Mouse (Mus musculus) monocyte, adult 2 months (primary cell): ENCODE measurements at regions not wholly inside any gene's neighbourhood (a gene's known extent, or its start where the extent isn't known, plus 50 kb on each side); places are given as distances from the start of the nearest gene placed in this dataset.
A peak's percentile ranks its signal among the peaks of the same experiment; 100 is the strongest.

Source experiments
- DNase-seq, 2 experiments: peaks; one replicate each; pipeline ENCODE4 v3.0.0; 2022; ENCODE audit warnings: low spot score in 2 of 2, low read depth in 1 of 2

DNA sequence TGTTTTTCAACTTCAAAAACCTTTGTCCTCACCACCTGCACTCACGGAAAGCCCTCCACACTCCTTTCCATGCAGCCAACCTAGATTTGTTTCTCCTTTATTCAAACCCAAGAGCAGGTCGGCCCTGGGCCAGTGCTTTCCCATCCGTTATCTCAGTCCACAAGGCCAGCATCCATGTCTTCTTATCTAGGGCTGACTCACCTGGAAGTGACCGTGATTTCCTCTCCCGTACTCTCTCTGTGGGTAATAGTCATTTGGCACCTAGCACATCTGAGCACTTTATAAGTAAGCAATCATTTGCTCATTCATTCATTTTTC lies 106.2 kb downstream of the Rassf10 start:
- no peak for DNase-seq

DNA sequence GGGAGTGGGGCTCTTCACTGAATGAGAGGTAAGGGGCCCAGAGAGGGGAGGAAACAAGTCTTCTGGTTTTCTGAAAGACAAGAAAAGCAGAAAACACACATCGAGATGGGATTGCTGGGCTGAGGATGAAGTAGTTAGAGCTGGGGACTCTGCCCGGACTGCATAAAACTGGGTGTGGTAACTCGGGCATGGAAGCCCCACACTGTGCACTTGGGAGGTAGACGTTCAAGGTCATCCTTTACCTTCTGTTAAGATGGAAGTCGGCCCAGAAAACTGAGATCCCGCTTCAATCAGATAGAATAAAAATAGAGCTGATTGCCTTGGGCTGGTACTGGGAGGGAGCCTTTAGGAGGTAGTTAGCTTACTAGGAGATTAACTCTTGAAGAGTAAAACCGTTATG lies 107.2 kb downstream of the Rassf10 start:
- no peak for DNase-seq

DNA sequence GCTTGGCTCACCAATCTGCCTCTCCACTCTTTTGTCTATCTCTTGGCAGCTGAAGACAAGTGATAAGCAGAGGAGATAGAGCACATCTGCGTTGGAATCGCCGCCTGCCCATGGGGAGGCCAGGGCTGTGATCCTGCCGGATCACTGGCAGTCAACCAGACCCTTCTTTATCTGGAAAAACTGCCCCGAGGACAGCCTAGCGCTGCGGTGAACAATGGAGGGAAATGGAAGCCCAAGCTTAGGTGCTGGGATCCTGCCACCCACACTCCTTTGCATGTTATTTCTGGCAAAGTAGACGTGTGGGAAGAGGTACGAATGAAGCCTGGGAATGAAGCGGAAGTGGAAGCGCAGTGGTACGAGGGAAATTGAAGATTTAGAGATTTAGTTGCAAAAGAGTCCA lies 112.8 kb downstream of the Rassf10 start:
- no peak for DNase-seq

DNA sequence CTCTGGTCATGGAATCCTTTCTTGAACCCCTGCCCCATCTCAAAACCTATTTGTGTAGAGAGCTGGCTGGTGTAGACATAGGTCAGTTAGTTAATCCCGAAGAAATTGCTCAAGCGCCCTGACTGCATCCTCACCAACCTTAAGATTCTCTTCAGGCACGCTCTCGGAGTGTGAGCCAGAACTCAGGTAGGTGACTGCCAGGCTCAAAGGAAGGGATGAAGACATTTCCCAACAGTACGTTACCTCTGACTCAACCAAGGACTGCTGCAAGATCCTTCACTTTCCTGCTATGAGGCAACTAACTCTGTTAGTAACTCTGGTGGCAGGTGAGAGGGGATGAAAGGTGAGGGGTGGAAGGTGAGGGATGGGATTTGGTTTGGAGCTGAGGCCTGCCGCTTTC lies 114.5 kb downstream of the Rassf10 start:
- no peak for DNase-seq

DNA sequence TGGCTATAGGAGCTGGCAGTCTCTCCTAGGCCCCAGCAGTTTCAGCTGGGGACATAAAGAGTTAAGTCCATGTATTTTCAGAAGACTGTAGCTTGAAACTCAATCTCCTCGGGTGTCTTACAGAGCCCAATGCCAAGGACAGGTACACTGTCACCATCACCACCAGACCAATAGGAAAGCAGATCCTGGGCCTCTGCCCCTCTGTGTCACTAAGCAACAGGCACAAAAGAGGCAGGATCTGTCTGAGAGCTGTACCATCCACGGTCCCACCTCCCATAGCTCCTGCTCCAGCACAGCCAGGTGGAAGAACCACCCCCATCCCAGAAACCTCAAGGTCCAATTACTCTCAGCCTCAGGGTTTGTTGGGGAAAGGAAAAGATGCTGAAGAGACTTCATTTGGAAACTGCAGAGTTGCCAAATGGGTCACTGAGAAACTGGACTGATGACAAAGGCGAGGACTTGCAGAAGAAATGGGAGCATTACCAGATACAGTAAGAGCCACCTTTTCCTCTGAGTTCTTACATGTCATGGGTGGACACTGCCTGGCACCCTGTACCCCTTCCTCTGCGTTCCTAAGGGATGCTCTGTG lies 115.7 kb downstream of the Rassf10 start:
- no peak for DNase-seq

DNA sequence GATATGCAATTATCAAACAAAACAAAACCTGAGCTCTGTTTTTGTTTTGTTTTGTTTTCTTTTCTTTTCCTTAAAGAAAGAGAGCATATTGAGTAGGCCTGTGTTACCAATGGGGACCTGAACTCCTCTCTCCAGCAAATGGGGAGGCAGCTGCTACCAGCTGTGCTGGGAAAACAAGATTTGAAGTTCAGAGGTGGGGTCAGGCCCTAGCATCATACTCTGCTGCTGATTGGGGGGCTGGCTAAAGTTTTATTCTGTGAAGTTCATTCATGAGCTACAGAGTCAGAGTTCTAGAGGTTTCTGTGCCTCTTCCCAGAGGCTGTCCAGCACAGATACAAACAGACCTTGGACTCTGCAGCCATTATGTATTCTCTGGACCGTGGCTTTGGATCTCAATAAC lies 117.7 kb downstream of the Rassf10 start:
- DNase-seq, result no peak

DNA sequence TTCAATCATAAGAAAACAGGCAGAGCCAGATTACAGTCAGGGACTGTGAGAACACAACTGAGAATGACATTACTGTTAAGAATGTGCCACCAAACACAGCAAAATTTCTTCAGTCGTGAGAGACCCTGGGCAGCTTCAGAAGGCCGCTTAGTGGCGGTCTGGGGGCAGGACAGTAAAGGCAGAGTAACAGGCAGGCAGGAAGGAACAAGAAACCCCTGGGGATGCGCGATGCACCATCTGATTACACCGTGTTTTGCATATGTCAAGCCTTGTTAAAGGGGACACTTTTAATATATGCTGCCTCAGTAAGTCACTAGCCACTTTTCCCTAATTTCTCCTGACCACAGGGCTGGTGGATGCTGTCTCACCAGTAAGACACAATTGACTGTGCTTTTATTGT lies 120.0 kb downstream of the Rassf10 start:
- DNase-seq, result no peak

DNA sequence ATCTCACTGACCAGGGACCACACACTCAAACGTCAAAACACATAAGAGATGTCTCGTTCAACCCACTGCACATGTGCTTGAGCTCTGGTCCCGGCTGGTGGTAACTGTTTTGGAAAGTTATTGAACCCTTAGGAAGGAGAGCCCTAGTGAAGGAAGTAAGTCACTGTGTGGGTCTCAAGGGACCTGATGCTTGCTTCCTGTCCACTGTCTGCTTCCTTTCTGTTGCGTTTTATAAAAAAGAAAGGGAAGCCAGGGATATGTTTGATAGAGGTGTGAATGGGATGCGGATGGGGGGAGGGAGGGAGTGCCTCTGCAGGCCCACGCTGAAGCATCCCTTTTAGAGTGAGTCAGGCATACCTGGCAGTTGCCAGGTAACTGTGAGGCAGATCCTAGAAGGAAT lies 121.6 kb downstream of the Rassf10 start:
- DNase-seq, result no peak

DNA sequence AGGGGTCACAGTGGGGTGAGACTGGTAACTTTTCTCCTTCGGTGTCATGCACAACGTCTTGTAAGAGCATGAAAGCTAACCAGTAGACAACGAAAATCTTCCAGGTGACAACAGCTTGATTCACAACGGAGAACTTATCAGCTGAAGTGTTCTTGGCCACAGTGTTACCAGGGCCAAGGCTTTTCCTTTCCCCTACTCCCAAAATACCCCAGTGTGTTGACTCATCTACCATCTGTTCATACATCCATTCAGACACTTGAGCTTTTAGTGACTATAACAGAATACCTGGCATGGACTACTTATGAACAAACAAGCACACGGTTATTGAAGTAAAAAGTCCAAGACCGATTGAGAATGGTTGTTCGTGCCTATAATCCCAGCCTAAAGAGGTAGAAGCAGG lies 122.5 kb downstream of the Rassf10 start:
- no peak for DNase-seq

DNA sequence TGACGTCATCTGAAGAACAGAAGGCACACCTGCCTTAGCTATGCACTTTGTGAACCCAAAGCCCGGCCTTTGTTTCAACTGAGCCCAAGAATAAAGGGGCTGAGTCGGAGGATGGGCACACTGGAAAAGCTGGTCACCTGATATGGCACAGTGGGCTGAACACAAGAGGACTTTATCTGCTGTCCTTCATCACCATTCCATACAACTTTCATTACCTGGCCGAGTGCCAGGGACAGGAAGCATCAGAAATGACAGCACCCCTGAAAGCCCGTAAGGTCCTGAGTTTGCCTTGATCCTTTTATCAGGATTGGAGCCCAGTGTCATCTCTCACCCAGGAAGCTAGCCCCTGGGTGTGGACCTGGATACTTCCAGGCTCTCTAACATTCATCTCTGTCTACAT lies 126.1 kb upstream of the Arntl start:
- DNase-seq, result no peak

DNA sequence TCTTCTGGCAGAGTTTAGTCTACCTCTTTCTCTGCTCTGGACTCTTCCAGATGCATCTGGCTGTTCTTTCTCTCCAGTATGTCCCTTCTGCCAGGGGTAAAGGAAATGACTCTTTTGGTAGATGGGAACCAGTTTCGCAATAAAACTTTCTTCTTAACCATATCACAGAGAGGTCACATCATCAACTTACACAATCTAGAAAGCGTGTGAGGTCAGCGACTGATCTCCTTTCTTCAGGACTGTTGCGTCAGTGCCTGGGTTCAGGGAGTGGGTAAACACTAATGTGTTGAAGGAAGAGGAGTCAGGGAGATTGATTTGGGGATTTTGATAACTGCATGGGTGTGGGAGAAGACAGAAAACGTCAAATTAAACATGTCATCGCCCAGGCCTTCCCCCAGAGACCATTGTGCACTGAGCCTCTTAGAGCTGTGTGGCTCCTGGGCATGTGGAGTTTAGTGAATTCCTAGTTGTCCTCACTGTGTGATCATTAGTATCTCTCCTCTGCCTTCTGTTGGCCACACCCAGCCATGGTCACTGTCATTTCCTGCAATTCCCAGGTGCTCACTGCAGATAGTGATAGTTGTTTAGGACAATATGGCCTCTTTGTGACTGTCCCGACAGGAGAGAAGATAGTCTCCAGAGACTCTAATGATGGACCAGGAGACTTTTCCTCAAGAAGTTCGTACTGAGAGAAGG lies 122.2 kb upstream of the Arntl start:
- DNase-seq, result peak in 1 of 2 experiments; percentile 5

DNA sequence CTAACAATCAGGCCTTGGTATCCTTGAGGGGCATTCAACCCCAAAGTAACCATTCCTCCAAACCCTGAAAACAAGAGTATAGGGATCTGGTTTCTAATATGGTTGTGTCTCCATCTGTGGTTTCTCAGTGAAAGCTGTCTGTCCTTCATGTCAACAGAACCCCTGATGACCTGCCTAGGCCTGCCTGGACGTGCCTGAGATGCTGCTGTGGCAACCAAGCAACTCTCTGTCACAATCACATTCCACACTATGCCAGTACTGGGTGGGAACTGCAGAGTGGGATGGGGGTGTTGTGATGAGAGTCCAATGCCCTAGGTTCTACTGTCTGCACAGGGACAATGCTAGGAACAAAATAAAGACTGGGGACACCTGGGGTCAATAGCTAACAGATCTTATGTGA lies 121.1 kb upstream of the Arntl start:
- DNase-seq, result no peak

DNA sequence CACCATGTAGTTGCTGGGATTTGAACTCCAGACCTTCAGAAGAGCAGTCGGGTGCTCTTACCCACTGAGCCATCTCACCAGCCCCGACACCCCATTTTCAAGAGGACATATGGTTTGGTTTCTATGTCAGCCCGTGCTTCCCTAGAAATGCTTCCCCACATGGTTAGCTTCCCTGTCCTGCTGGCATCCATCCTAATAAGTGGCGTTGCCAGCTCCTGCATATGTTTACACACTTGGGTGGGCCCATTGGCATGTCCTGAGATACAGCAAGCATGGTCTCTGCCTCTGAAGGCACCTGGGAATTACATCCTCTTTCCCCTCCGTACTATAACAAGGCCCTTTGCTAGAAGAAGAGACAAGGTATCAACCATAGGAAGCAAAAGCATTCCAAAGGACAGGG lies 119.6 kb upstream of the Arntl start:
- no peak for DNase-seq

DNA sequence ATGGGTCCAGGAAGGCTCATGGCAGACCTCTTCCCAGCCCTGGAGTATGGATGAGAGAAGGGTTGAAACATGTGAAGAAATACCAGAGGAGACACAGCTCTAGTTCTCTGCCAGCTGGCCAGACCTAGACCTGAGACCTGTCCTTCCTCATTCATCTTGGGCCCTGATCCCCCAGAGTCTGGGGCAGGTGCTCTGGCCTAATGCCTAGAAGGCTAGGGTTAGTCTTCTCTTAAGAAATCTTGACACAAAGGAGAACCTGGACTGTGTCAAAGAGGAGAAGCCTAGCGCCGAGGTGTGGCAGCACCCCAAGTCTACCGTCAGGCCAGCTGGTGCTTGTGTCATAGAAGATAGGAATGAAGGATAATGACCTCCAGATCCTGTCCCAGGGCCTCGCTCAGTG lies 118.2 kb upstream of the Arntl start:
- no peak for DNase-seq

DNA sequence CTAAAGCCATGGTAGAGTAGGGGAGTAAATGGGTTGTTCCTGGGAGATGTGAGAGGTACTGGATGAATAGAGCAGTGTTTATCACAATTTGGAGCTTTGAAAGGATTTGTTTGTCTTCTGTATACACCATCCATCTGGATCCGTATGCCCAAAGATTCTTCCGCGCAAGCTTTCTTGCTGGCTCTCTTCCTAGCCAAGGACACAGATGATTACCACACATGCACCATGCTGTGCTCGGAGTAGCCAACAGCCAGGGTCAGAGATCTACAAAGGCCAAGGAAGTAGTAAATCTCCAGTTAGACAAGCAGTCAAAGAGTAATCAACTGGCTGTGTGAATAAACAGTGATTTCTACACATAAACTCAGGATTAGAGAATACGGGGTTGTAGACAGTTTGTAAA lies 113.3 kb upstream of the Arntl start:
- DNase-seq, result no peak

DNA sequence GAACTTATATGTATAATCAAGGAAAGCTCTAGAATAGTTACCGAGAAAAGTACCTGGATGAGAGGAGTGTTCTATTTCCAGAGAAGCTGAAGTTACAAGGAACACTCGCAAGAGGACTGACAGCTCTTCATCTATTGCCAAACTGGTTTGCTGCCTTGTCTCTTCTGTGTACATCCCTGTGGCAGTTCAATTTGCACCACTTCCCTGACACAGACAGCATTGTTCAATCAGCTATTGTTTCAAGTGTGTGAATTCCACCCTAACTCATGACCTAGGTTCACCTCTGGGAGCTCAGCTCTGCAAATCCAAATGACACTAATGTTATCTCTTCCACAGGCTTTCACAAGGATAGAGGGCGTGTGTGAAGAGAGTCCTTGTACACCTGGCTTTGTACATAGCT lies 112.2 kb upstream of the Arntl start:
- DNase-seq, result no peak

DNA sequence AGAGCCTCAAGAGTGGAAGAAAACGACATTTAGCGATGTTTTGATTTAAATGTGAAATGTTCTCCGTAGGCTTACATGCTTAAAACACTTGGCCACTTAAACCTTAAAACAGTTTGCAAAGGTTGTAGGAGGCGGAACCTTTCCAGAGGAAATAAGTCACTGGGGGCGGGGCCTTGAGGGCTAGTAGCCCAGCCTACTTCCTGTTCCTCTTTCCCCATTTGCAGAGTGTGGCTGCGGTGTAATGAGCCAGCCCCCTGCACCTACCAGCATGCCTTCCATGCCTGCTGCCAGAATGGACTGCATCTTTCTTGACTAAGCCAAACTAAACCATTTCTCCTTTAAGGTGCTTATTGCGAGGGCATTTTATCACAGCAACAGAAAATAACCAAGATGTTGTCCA lies 103.0 kb upstream of the Arntl start:
- peak; percentile 5 to 21 for DNase-seq

DNA sequence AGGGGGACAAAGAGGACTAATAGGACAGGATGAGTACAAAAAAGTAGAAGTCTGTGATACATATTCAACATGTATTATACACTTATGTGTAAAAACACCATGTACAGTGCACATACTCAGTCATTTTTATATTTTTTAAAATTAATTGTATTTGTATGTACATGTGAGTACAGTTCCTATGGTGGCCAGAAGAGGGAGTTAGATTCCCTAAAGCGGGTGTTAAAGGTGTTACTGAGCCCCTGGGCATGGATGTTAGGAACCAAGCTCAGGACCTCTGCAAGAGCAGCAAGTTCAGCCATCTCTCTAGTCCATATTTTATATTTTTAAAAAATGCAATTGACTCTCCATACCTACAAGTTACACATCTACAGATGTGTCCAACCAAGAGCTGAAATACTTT lies 101.9 kb upstream of the Arntl start:
- no peak for DNase-seq

DNA sequence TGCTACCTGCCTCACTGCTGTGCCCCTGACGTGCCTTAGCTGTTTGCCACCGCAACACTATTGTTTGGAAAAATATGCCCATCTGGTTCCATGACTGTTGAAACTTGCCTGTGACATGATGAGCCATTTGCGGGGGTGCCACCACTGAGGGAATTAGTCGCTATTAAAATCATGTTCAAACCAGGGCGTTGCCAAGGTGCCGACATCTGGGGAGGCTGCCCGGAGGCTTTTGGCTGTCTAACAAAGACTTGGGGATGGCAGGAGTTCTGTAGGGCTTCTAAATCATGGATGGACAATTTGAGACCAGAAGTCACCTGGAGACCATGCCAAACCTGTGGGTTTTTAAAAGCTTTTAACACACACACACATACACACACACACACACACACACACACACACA lies 100.5 kb upstream of the Arntl start:
- DNase-seq, result no peak

DNA sequence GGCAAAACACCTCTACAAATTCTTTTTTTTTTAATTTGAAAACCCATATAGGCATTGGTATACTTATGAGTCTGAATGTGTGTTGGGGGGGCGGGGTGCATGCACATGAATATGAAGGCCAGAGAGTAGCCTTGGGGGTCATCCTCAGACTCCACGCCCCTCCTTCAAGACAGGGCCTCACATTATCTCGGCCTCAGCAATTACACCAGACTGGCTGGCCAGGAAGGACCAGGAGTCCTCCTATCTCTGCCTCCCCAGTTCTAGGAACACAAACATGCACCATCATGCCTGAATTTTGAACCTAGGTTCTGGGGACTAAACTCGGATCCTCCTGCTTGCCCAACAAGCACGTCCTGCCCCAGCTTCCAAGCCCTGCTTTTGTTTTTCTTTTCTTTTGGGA lies 99.3 kb upstream of the Arntl start:
- no peak for DNase-seq

DNA sequence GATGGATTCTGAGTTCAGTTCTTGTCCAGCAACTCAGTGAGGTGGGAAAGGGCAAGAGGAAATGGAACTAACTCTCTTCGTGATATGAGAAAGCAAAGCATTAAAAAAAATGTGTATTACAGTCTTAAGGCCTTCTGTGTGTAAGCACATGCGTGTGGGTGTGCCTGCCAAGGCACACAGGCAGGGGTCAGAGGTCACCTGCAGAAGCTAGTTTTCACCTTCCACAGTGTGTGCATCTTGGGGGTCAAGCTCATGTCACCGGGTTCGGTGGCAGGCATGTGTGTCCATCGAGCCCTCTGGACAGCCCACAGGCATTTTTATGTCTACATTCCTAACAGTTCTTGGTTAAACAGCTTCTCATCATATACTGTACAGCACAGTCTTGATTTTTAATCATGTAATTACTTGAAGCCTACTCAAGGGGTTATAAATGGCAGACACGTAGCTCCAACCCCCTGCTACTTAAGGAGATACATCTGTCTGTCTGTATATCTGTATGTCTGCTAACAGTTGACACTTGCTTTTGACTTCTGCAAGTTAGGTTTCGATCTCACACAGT lies 98.7 kb upstream of the Arntl start:
- DNase-seq, result no peak

DNA sequence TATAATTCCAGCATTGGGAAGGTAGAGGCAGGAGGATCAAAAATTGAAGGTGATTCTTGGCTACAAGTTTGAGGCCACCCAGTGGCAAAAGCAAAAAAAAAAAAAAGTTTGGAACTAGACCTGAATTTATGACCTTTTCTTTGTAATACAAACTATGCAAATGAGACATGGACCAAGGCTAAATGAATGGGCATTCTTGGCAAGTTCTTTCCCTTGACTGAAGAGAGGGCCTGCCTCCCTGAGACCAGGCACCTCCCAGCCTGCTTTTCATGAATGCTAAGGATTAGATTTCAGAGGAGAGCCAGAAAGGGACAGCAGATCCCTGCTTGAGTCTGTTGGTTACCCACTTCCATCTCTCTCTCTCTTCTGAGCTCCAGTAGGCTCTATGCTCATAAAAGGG lies 97.8 kb upstream of the Arntl start:
- DNase-seq, result no peak

DNA sequence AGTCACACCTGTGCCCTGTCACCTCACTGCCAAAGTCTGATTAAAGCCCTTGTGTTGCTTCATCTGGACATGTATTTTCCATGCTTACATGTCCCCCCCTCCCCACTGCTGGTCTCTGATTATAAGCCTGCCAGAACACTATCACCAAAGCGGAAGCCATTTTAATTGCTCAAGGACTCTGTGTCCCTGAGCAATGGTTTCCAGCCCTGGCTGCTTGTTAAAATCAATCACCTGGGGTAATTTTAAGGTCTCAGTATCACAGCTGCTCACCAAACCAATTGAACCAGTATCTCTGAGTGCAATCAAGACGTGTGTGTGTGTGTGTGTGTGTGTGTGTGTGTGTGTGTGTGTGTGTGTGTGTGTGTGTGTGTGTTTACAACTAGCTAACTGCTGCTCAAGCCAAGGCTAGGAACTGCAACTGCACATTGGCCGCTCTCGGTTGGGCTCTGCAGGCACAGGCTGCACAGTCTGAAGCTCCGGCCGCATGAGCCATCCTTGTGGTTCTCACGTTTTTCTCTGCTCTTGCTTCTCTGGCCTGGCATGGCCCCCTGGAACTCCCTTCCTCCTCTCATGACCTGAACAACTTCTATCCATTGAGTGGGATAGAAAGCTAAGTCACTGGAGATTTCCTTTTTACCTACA lies 96.3 kb upstream of the Arntl start:
- no peak for DNase-seq
